In the genomic region with DNA sequence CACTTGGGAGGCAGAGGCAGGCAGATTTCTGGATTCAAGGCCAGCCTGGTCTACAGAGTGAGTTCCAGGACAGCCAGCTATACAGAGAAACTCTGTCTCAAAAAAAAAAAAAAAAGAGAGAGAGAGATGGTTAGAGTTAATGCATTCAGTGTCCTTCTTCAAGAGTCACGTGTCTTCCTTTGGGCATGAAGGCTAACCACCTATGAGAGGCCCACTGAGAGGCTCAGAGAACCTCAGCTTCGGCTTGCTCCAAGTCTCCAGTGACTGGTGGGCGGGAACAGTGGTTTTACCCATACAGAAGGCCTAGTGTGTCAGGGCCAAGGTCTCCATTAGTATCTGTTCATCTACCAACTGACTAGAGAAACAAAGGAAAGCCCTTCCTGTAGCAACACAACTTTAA, we compare ENCODE assay signal across 10 mouse cellular contexts. TPM values are rescaled to one million over a fixed set of nuclear protein-coding genes. Genes with fewer than 3 reads are reported as not detected.
DNase-seq lines count a peak whose midpoint lies in the region; ATAC-seq and TF ChIP-seq lines count a peak whose summit lies in the region.
"Had no signal": no experiment of that assay in that cellular context is flagged by ENCODE, and none has a peak within 500 bp of the region (broad histone marks: within the 10 kb centered on the region; RNA-seq: fewer than 3 reads in every experiment).

No protein-coding gene starts in this region.

- H3K4me1 ChIP-seq in heart, embryonic 12.5 days (replicated peaks): peaks cover 28% of the 10 kb centered on the region
- H3K4me1 ChIP-seq in CH12.LX (ENCODE audit: control insufficient read depth in 1 of 2, insufficient read depth in 2 of 2): peaks cover 44 to 92% of the 10 kb centered on the region in 2 experiments
- H3K4me1 ChIP-seq in hindbrain, embryonic 12.5 days: peaks cover 14% of the 10 kb centered on the region

- 75% methylated on average over 3 of the region's 3 CpGs for WGBS in heart, embryonic 12.5 days
- WGBS in hindbrain, embryonic 12.5 days: 63% methylated on average over 3 of the region's 3 CpGs

- no peak overlapping the region for H3K4me3 ChIP-seq in heart, embryonic 12.5 days
- H3K4me3 ChIP-seq in CH12.LX (replicated peaks in 1 of 3; ENCODE audit: low read depth in 2 of 3, low read length in 2 of 3, poor library complexity in 1 of 3): no peak overlapping the region
- no peak overlapping the region for H3K4me3 ChIP-seq in hindbrain, embryonic 12.5 days

- H3K4me2 ChIP-seq in heart, embryonic 12.5 days: peak overlapping the region; percentile 70
- peak overlapping the region; percentile 75 for H3K4me2 ChIP-seq in CH12.LX (ENCODE audit: insufficient read depth, low read depth, poor library complexity, severe bottlenecking)
- peak overlapping the region; percentile 53 for H3K4me2 ChIP-seq in hindbrain, embryonic 12.5 days (replicated peaks)

- no peak for DNase-seq in heart, postnatal 14 days
- no peak for DNase-seq in CH12.LX (ENCODE audit: extremely low read depth)
- DNase-seq in lung, postnatal 36 days: peak; percentile 16
- DNase-seq in left cerebral cortex, postnatal 25 days (ENCODE audit: low spot score in 2 of 2): no peak
- DNase-seq in layer of hippocampus, postnatal 25 days (ENCODE audit: extremely low spot score in 1 of 2, low spot score in 1 of 2): no peak
- DNase-seq in left cerebral cortex, postnatal 4 days: no peak

- no peaks in the 10 kb centered on the region for H3K9me3 ChIP-seq in heart, embryonic 12.5 days (replicated peaks)
- H3K9me3 ChIP-seq in CH12.LX (replicated peaks; ENCODE audit: low read length): no peaks in the 10 kb centered on the region
- no peaks in the 10 kb centered on the region for H3K9me3 ChIP-seq in hindbrain, embryonic 12.5 days (replicated peaks)

- dilution Hi-C loops in CH12.LX (cut with MboI; ENCODE audit: extremely low pct_ligation_motif_present, extremely low pct_unique_long_range_greater_than_20kb, low sequenced_read_pairs): no loop called here

- TF ChIP-seq CTCF in CH12.LX (conservative IDR thresholded peaks at IDR 0.05 in 1 of 2, IDR thresholded peaks at IDR 0.05 in 1 of 2; ENCODE audit: low read depth in 2 of 2, low read length in 2 of 2): no peak

- peak; percentile 53 for TF ChIP-seq EP300 in CH12.LX (IDR thresholded peaks at IDR 0.05; ENCODE audit: low read length)

- intact Hi-C loops in heart, postnatal 14 days (cut with DNase I): no loop called here
- intact Hi-C loops in left cerebral cortex, postnatal 25 days (cut with DNase I): no loop called here
- intact Hi-C loops in left cerebral cortex, postnatal 4 days (cut with DNase I): no loop called here

- no peak overlapping the region for H3K27ac ChIP-seq in heart, embryonic 12.5 days (ENCODE audit: poor library complexity, severe bottlenecking)
- peak overlapping the region; percentile 97 for H3K27ac ChIP-seq in CH12.LX (ENCODE audit: insufficient read depth, low read depth)
- H3K27ac ChIP-seq in hindbrain, embryonic 12.5 days: peak overlapping the region; percentile 75; the same call in 1 of the 2 replicates

- peaks cover 4% of the 10 kb centered on the region; the same call in 1 of the 2 replicates for H3K79me2 ChIP-seq in CH12.LX (replicated peaks; ENCODE audit: control insufficient read depth, extremely low read depth, insufficient read depth, poor library complexity, severe bottlenecking)

- no peaks in the 10 kb centered on the region for H3K36me3 ChIP-seq in heart, embryonic 12.5 days
- peaks cover 0 to 6% of the 10 kb centered on the region in 2 experiments for H3K36me3 ChIP-seq in CH12.LX (replicated peaks in 1 of 2; ENCODE audit: control insufficient read depth in 1 of 2, insufficient read depth in 1 of 2, low read length in 1 of 2)
- no peaks in the 10 kb centered on the region for H3K36me3 ChIP-seq in hindbrain, embryonic 12.5 days

- in situ Hi-C loops in CH12.LX (cut with MboI; ENCODE audit: low pct_ligation_motif_present, low pct_unique_long_range_greater_than_20kb, low sequenced_read_pairs): no loop called here

- TF ChIP-seq RAD21 in CH12.LX (IDR thresholded peaks at IDR 0.05; ENCODE audit: low read depth, low read length): no peak

- ATAC-seq in heart, embryonic 12.5 days (ENCODE audit: insufficient number of reproducible peaks, low FRiP score): no peak
- ATAC-seq in hindbrain, embryonic 12.5 days (ENCODE audit: low FRiP score): no peak

- H3K27me3 ChIP-seq in heart, embryonic 12.5 days (replicated peaks): no peaks in the 10 kb centered on the region
- no peaks in the 10 kb centered on the region for H3K27me3 ChIP-seq in CH12.LX (replicated peaks)
- no peaks in the 10 kb centered on the region for H3K27me3 ChIP-seq in hindbrain, embryonic 12.5 days

- H3K9ac ChIP-seq in heart, embryonic 12.5 days: no peak overlapping the region
- H3K9ac ChIP-seq in CH12.LX (ENCODE audit: insufficient read depth, low read depth): peak overlapping the region; percentile 75
- no peak overlapping the region for H3K9ac ChIP-seq in hindbrain, embryonic 12.5 days

- TF ChIP-seq POLR2A in CH12.LX (IDR thresholded peaks at IDR 0.05; ENCODE audit: low read depth, low read length): peak; percentile 41; the same call in 1 of the 2 replicates

TF ChIP-seq in CH12.LX, 34 proteins besides CTCF, POLR2A, EP300 and RAD21 (continues in another document):
- TF ChIP-seq MYC (IDR thresholded peaks at IDR 0.05; ENCODE audit: low read depth, low read length) (peak; percentile 60; the same call in 1 of the 2 replicates), ZC3H11A (IDR thresholded peaks at IDR 0.05; ENCODE audit: low read depth, low read length) (no peak), IRF4 (IDR thresholded peaks at IDR 0.05; ENCODE audit: low read depth, low read length) (peak; percentile 58), JUN (IDR thresholded peaks at IDR 0.05; ENCODE audit: insufficient read depth, low read depth, low read length) (no peak), ETS1 (conservative IDR thresholded peaks at IDR 0.05; ENCODE audit: low read depth, low read length) (no peak), SMC3 (IDR thresholded peaks at IDR 0.05; ENCODE audit: low read depth, low read length) (no peak), MAX (IDR thresholded peaks at IDR 0.05; ENCODE audit: low read length) (peak; percentile 84), CHD1 (IDR thresholded peaks at IDR 0.05; ENCODE audit: low read depth, low read length) (peak; percentile 34; the same call in 1 of the 2 replicates), NRF1 (IDR thresholded peaks at IDR 0.05; ENCODE audit: low read depth, low read length) (no peak), TBP (conservative IDR thresholded peaks at IDR 0.05; ENCODE audit: low read depth, low read length) (0 out of 2 replicates have a peak, but pooled peaks have one; percentile 16), RCOR1 (conservative IDR thresholded peaks at IDR 0.05; ENCODE audit: low read depth, low read length) (no peak; the same call in none of the 2 replicates)

RNA-seq across cellular contexts. Expression of a gene that starts 33.9 kb away (rescaled TPM):
- polyA plus RNA-seq in heart, embryonic 12.5 days (2016; fragmentation: Nextera tagmentation; extraction: Ambion mirVana): 0.17 and 0.28 TPM in 2 replicates
- 10 to 100 TPM; 10.4 to 13.6 TPM for total RNA-seq in heart, postnatal 14 days (2021)
- 20.6 and 27.9 TPM in 2 replicates for total RNA-seq in CH12.LX (2012; rRNA removed)
- 12.3 and 14.3 TPM in 2 replicates for total RNA-seq in CH12.LX (2014; rRNA removed)
- polyA plus RNA-seq in CH12.LX (2012; ENCODE audit: insufficient read length, low read depth): 9.3 and 11.0 TPM in 2 replicates
- 0.30 and 0.37 TPM in 2 replicates for polyA plus RNA-seq in hindbrain, embryonic 12.5 days (2016; fragmentation: Nextera tagmentation; extraction: Ambion mirVana)
- total RNA-seq in left cerebral cortex, postnatal 25 days (2021): 1 to 10 TPM; 1.2 to 1.3 TPM
- total RNA-seq in layer of hippocampus, postnatal 25 days (2021): under 1 TPM; 0.35 to 0.98 TPM
- under 1 TPM; 0.36 to 0.38 TPM for total RNA-seq in left cerebral cortex, postnatal 4 days (2021)

RNA-seq across cellular contexts. Expression of a gene that starts 37.1 kb away (rescaled TPM):
- 308 and 330 TPM in 2 replicates for polyA plus RNA-seq in heart, embryonic 12.5 days (2016; fragmentation: Nextera tagmentation; extraction: Ambion mirVana)
- 100 to 1,000 TPM; 542 to 580 TPM for total RNA-seq in heart, postnatal 14 days (2021)
- total RNA-seq in CH12.LX (2012; rRNA removed): 1.0 and 3.6 TPM in 2 replicates
- total RNA-seq in CH12.LX (2014; rRNA removed): 0.17 and 0.30 TPM in 2 replicates
- 0.35 and 1.1 TPM in 2 replicates for polyA plus RNA-seq in CH12.LX (2012; ENCODE audit: insufficient read length, low read depth)
- 0.70 and 1.4 TPM in 2 replicates for polyA plus RNA-seq in hindbrain, embryonic 12.5 days (2016; fragmentation: Nextera tagmentation; extraction: Ambion mirVana)
- under 1 TPM; 0.21 to 0.50 TPM for total RNA-seq in left cerebral cortex, postnatal 25 days (2021)
- total RNA-seq in layer of hippocampus, postnatal 25 days (2021): under 1 TPM; 0.52 to 0.85 TPM
- under 1 TPM; 0.34 to 0.50 TPM for total RNA-seq in left cerebral cortex, postnatal 4 days (2021)

RNA-seq across cellular contexts. Expression of a gene that starts 52.2 kb away (rescaled TPM):
- polyA plus RNA-seq in heart, embryonic 12.5 days (2016; fragmentation: Nextera tagmentation; extraction: Ambion mirVana): 2.5 and 3.8 TPM in 2 replicates
- 1 to 10 TPM in 1 of 2 experiments, not detected in 1; 1.2 TPM for total RNA-seq in heart, postnatal 14 days (2021)
- 0.42 TPM in 1 of 2 replicates, not detected in the other for total RNA-seq in CH12.LX (2012; rRNA removed)
- not detected in 2 replicates for total RNA-seq in CH12.LX (2014; rRNA removed)
- 0.87 TPM in 1 of 2 replicates, not detected in the other for polyA plus RNA-seq in CH12.LX (2012; ENCODE audit: insufficient read length, low read depth)
- polyA plus RNA-seq in hindbrain, embryonic 12.5 days (2016; fragmentation: Nextera tagmentation; extraction: Ambion mirVana): not detected in 2 replicates
- 1 to 10 TPM in 1 of 2 experiments, not detected in 1; 1.1 TPM for total RNA-seq in left cerebral cortex, postnatal 25 days (2021)
- total RNA-seq in layer of hippocampus, postnatal 25 days (2021): under 1 TPM in 1 of 2 experiments, not detected in 1; 0.94 TPM
- not detected for total RNA-seq in left cerebral cortex, postnatal 4 days (2021)
- total RNA-seq: gastrocnemius, adult 18-20 months had no signal
- polyA plus RNA-seq: thymus, postnatal 0 days had no signal

RNA-seq across cellular contexts. Expression of a gene that starts 52.3 kb away (rescaled TPM):
- polyA plus RNA-seq in heart, embryonic 12.5 days (2016; fragmentation: Nextera tagmentation; extraction: Ambion mirVana): 301 and 307 TPM in 2 replicates
- 100 to 1,000 TPM; 227 to 256 TPM for total RNA-seq in heart, postnatal 14 days (2021)
- total RNA-seq in CH12.LX (2012; rRNA removed): 643 and 706 TPM in 2 replicates
- 410 and 438 TPM in 2 replicates for total RNA-seq in CH12.LX (2014; rRNA removed)
- polyA plus RNA-seq in CH12.LX (2012; ENCODE audit: insufficient read length, low read depth): 533 and 622 TPM in 2 replicates
- polyA plus RNA-seq in hindbrain, embryonic 12.5 days (2016; fragmentation: Nextera tagmentation; extraction: Ambion mirVana): 105 and 116 TPM in 2 replicates
- total RNA-seq in left cerebral cortex, postnatal 25 days (2021): 100 to 1,000 TPM; 116 to 123 TPM
- 100 to 1,000 TPM; 117 to 135 TPM for total RNA-seq in layer of hippocampus, postnatal 25 days (2021)
- total RNA-seq in left cerebral cortex, postnatal 4 days (2021): 10 to 100 TPM; 35.0 to 42.2 TPM

RNA-seq across cellular contexts. Expression of a gene that starts 53.4 kb away (rescaled TPM):
- 115 TPM in 2 replicates for polyA plus RNA-seq in heart, embryonic 12.5 days (2016; fragmentation: Nextera tagmentation; extraction: Ambion mirVana)
- 10 to 100 TPM; 26.6 to 27.7 TPM for total RNA-seq in heart, postnatal 14 days (2021)
- total RNA-seq in CH12.LX (2012; rRNA removed) (47.3 and 67.7 TPM in 2 replicates), CH12.LX (2014; rRNA removed) (44.9 and 45.3 TPM in 2 replicates)
- polyA plus RNA-seq in CH12.LX (2012; ENCODE audit: insufficient read length, low read depth): 82.9 and 93.2 TPM in 2 replicates
- polyA plus RNA-seq in hindbrain, embryonic 12.5 days (2016; fragmentation: Nextera tagmentation; extraction: Ambion mirVana): 147 and 155 TPM in 2 replicates
- total RNA-seq in left cerebral cortex, postnatal 25 days (2021): 10 to 100 TPM; 58.3 to 61.1 TPM
- 10 to 100 TPM; 57.7 to 61.9 TPM for total RNA-seq in layer of hippocampus, postnatal 25 days (2021)
- 10 to 100 TPM; 61.2 to 62.2 TPM for total RNA-seq in left cerebral cortex, postnatal 4 days (2021)

Comparison
In these comparisons a context has a peak if more than half of its experiments do, and no peak if none do; other contexts are left out.
1. RNA of a gene that starts 33.9 kb away (total RNA-seq): 12.3 to 27.9 TPM in CH12.LX and 10.4 to 13.6 TPM in heart, postnatal 14 days; 1.2 to 1.3 TPM in left cerebral cortex, postnatal 25 days, 0.35 to 0.98 TPM in layer of hippocampus, postnatal 25 days and 0.36 to 0.38 TPM in left cerebral cortex, postnatal 4 days; every median in the first group is over 4 times any median in the second.
2. RNA of a gene that starts 37.1 kb away (total RNA-seq): 542 to 580 TPM in heart, postnatal 14 days; 0.17 to 3.6 TPM in CH12.LX, 0.52 to 0.85 TPM in layer of hippocampus, postnatal 25 days, 0.21 to 0.50 TPM in left cerebral cortex, postnatal 25 days and 0.34 to 0.50 TPM in left cerebral cortex, postnatal 4 days; every median in the first group is over 100 times any median in the second.
3. Peak in every context shown above with its lines, with median percentiles within 50 percentile points of each other: H3K4me2 ChIP-seq.